Mouse (Mus musculus) heart, embryonic 12.5 days (tissue): ENCODE results near the gene Tom1l2. TPM values are rescaled to one million over a fixed set of nuclear protein-coding genes. Genes with fewer than 3 reads are reported as not detected.

ENCODE experiments used
- ATAC-seq: fragments of 200-750 bp; cut with Nextera tagmentation; 2 replicates; pipeline ENCODE4 v1.8.0; 2017; ENCODE audit warnings: moderate TSS enrichment, moderate library complexity; ENCODE audit not compliant: insufficient number of reproducible peaks, low FRiP score
- H3K27ac ChIP-seq: fragments of 300-500 bp; sonication (generic); 2 replicates; pipeline ENCODE4 v1.5.1; 2016; ENCODE audit warnings: mild to moderate bottlenecking, moderate library complexity; ENCODE audit not compliant: poor library complexity, severe bottlenecking
- H3K27me3 ChIP-seq: fragments of 300-500 bp; sonication (generic); replicated peaks from 2 replicates; pipeline ENCODE4 v1.6.1; 2016; ENCODE audit warnings: mild to moderate bottlenecking, moderate library complexity
- H3K36me3 ChIP-seq: fragments of 300-500 bp; sonication (generic); 2 replicates; pipeline ENCODE4 v1.6.1; 2016; ENCODE audit warnings: mild to moderate bottlenecking, moderate library complexity
- H3K4me1 ChIP-seq: fragments of 300-500 bp; sonication (generic); replicated peaks from 2 replicates; pipeline ENCODE4 v1.6.1; 2016; ENCODE audit warnings: mild to moderate bottlenecking
- H3K4me2 ChIP-seq: fragments of 300-500 bp; sonication (generic); 2 replicates; pipeline ENCODE4 v1.6.1; 2016; ENCODE audit warnings: mild to moderate bottlenecking, moderate library complexity
- H3K4me3 ChIP-seq: fragments of 300-500 bp; sonication (generic); 2 replicates; pipeline ENCODE4 v1.5.1; 2016; ENCODE audit warnings: mild to moderate bottlenecking
- H3K9ac ChIP-seq: fragments of 300-500 bp; sonication (generic); 2 replicates; pipeline ENCODE4 v1.6.1; 2016; ENCODE audit warnings: mild to moderate bottlenecking, moderate library complexity
- H3K9me3 ChIP-seq: fragments of 300-500 bp; sonication (generic); replicated peaks from 2 replicates; pipeline ENCODE4 v1.6.1; 2016; ENCODE audit warnings: mild to moderate bottlenecking, moderate library complexity
- WGBS: fragments of 180-500 bp; shearing (Covaris S2); methylation state at CpG from one replicate; pipeline ENCODE4 v1.1.7; 2016; 5-methylcytosine and 5-hydroxymethylcytosine counted together
- polyA plus RNA-seq: library from polyadenylated mRNA; unstranded; fragments of >200 nt; fragmentation: Nextera tagmentation; extraction: Ambion mirVana; gene quantifications from 2 replicates; pipeline ENCODE4 v1.2.1, GENCODE M21; 2016

Tom1l2 gene
- polyA plus RNA-seq, 1 experiment from 2014 or later, result 32.1 TPM

GRCm38 (mm10) chr11:60231326-60231725, 121.4 kb downstream of the Tom1l2 start:
- no peak overlapping the region for H3K4me3 ChIP-seq
- H3K4me1 ChIP-seq, result peaks cover 47% of the 10 kb centered on the region
- H3K9me3 ChIP-seq, result no peaks in the 10 kb centered on the region
- no peaks in the 10 kb centered on the region for H3K27me3 ChIP-seq
- H3K9ac ChIP-seq, result no peak overlapping the region
- H3K27ac ChIP-seq, result no peak overlapping the region
- ATAC-seq, result no peak
- peaks cover 9% of the 10 kb centered on the region for H3K36me3 ChIP-seq
- WGBS, result 79% methylated on average over 3 of the region's 3 CpGs
- no peak overlapping the region for H3K4me2 ChIP-seq

- ATAC-seq, result no peak
- Histone ChIP-seq H3K27ac (no peak overlapping the region), H3K36me3 (peaks cover 9% of the 10 kb centered on the region), H3K27me3 (no peaks in the 10 kb centered on the region), H3K4me3 (no peak overlapping the region), H3K4me1 (peaks cover 53% of the 10 kb centered on the region), H3K4me2 (no peak overlapping the region), H3K9ac (no peak overlapping the region), H3K9me3 (no peaks in the 10 kb centered on the region)
- 86% methylated on average over 7 of the region's 7 CpGs for WGBS
Measured at GRCm38 (mm10) chr11:60230512-60230911, 122.2 kb downstream of the Tom1l2 start.

- Histone ChIP-seq H3K9ac (no peak overlapping the region), H3K4me3 (no peak overlapping the region), H3K36me3 (peaks cover 9% of the 10 kb centered on the region), H3K27me3 (no peaks in the 10 kb centered on the region), H3K27ac (no peak overlapping the region), H3K9me3 (no peaks in the 10 kb centered on the region), H3K4me1 (peaks cover 53% of the 10 kb centered on the region), H3K4me2 (no peak overlapping the region)
- WGBS, result 77% methylated on average over 13 of the region's 13 CpGs
- ATAC-seq, result no peak
Measured at GRCm38 (mm10) chr11:60229821-60230220, 122.9 kb downstream of the Tom1l2 start.

GRCm38 (mm10) chr11:60228525-60228924, 124.2 kb downstream of the Tom1l2 start:
- WGBS, result 36% methylated on average over 3 of the region's 3 CpGs
- no peak for ATAC-seq
- H3K4me1 ChIP-seq, result peaks cover 54% of the 10 kb centered on the region

GRCm38 (mm10) chr11:60225874-60226273, 126.8 kb downstream of the Tom1l2 start:
- Histone ChIP-seq H3K4me2 (no peak overlapping the region), H3K4me3 (no peak overlapping the region), H3K9me3 (no peaks in the 10 kb centered on the region), H3K4me1 (peaks cover 50% of the 10 kb centered on the region), H3K9ac (no peak overlapping the region), H3K27me3 (no peaks in the 10 kb centered on the region), H3K36me3 (peaks cover 9% of the 10 kb centered on the region), H3K27ac (no peak overlapping the region)
- 66% methylated on average over 1 of the region's 1 CpGs for WGBS
- ATAC-seq, result no peak

More at GRCm38 (mm10) chr11:60228525-60228924, 124.2 kb downstream of the Tom1l2 start:
- Histone ChIP-seq H3K27me3 (no peaks in the 10 kb centered on the region), H3K27ac (peak overlapping the region; percentile 66), H3K4me3 (no peak overlapping the region), H3K9ac (no peak overlapping the region; the same call in 1 of the 2 replicates), H3K9me3 (no peaks in the 10 kb centered on the region), H3K4me2 (no peak overlapping the region), H3K36me3 (peaks cover 9% of the 10 kb centered on the region)

GRCm38 (mm10) chr11:60224676-60225075, 128.0 kb downstream of the Tom1l2 start:
- WGBS, result 54% methylated on average over 4 of the region's 4 CpGs
- Histone ChIP-seq H3K4me3 (no peak overlapping the region), H3K36me3 (peaks cover 5% of the 10 kb centered on the region), H3K4me1 (peaks cover 51% of the 10 kb centered on the region), H3K4me2 (no peak overlapping the region), H3K27me3 (no peaks in the 10 kb centered on the region), H3K9me3 (no peaks in the 10 kb centered on the region), H3K27ac (no peak overlapping the region), H3K9ac (no peak overlapping the region)
- ATAC-seq, result no peak

GRCm38 (mm10) chr11:60222469-60223236, 130.1 kb downstream of the Tom1l2 start, which contains the start of gene Srebf1:
Gene Srebf1 (minus strand): TSS chr11:60222581.
- peak; percentile 90 for ATAC-seq
- Histone ChIP-seq H3K27me3 (no peaks in the 10 kb centered on the region), H3K36me3 (peaks cover 12% of the 10 kb centered on the region; the same call in 1 of the 2 replicates), H3K9ac (peak within 1 kb of the TSS; percentile 64), H3K27ac (peak within 1 kb of the TSS; percentile 93), H3K4me1 (peaks cover 52% of the 10 kb centered on the region), H3K4me2 (peak within 1 kb of the TSS; percentile 77), H3K4me3 (peak within 1 kb of the TSS; percentile 48), H3K9me3 (no peaks in the 10 kb centered on the region)
- 3% methylated on average over 46 of the region's 46 CpGs for WGBS

GRCm38 (mm10) chr11:60222085-60222468, 130.6 kb downstream of the Tom1l2 start:
- Histone ChIP-seq H3K36me3 (peaks cover 16% of the 10 kb centered on the region), H3K27me3 (no peaks in the 10 kb centered on the region), H3K4me2 (peak overlapping the region; percentile 77), H3K4me1 (peaks cover 57% of the 10 kb centered on the region), H3K9me3 (no peaks in the 10 kb centered on the region), H3K4me3 (peak overlapping the region; percentile 48), H3K9ac (0 out of 2 replicates have a peak overlapping the region, but pooled peaks have one; percentile 38), H3K27ac (peak overlapping the region; percentile 93; the same call in 1 of the 2 replicates)
- 56% methylated on average over 3 of the region's 3 CpGs for WGBS
- ATAC-seq, result no peak

GRCm38 (mm10) chr11:60221425-60221824, 131.3 kb downstream of the Tom1l2 start:
- WGBS, result 92% methylated on average over 6 of the region's 6 CpGs
- no peak overlapping the region for H3K9ac ChIP-seq
- H3K4me1 ChIP-seq, result peaks cover 61% of the 10 kb centered on the region
- peaks cover 16% of the 10 kb centered on the region for H3K36me3 ChIP-seq
- no peak for ATAC-seq
- H3K4me2 ChIP-seq, result no peak overlapping the region
- no peaks in the 10 kb centered on the region for H3K27me3 ChIP-seq
- H3K27ac ChIP-seq, result no peak overlapping the region
- no peaks in the 10 kb centered on the region for H3K9me3 ChIP-seq
- no peak overlapping the region for H3K4me3 ChIP-seq

- peak overlapping the region; percentile 82 for H3K9ac ChIP-seq
- H3K4me2 ChIP-seq, result peak overlapping the region; percentile 86
- H3K27me3 ChIP-seq, result no peaks in the 10 kb centered on the region
- peak; percentile 83 for ATAC-seq
- H3K36me3 ChIP-seq, result peaks cover 16% of the 10 kb centered on the region
- peak overlapping the region; percentile 67 for H3K4me3 ChIP-seq
- peaks cover 55% of the 10 kb centered on the region for H3K4me1 ChIP-seq
- no peaks in the 10 kb centered on the region for H3K9me3 ChIP-seq
- peak overlapping the region; percentile 88 for H3K27ac ChIP-seq
- under 1% methylated on average over 46 of the region's 46 CpGs for WGBS
Measured at GRCm38 (mm10) chr11:60220291-60220804, 132.4 kb downstream of the Tom1l2 start.

- peak overlapping the region; percentile 88 for H3K27ac ChIP-seq
- H3K9ac ChIP-seq, result peak overlapping the region; percentile 82
- H3K4me2 ChIP-seq, result peak overlapping the region; percentile 86
- no peaks in the 10 kb centered on the region for H3K9me3 ChIP-seq
- H3K27me3 ChIP-seq, result no peaks in the 10 kb centered on the region
- peak overlapping the region; percentile 67 for H3K4me3 ChIP-seq
- no peak for ATAC-seq
- H3K4me1 ChIP-seq, result peaks cover 55% of the 10 kb centered on the region
- peaks cover 16% of the 10 kb centered on the region for H3K36me3 ChIP-seq
- WGBS, result 25% methylated on average over 8 of the region's 8 CpGs
Measured at GRCm38 (mm10) chr11:60219609-60220008, 133.1 kb downstream of the Tom1l2 start.
